Mouse (Mus musculus) lung, postnatal 0 days (tissue): ENCODE results near the gene Tex19.2.

Source experiments
- CTCF ChIP-seq: IDR thresholded peaks from 2 replicates; pipeline ENCODE4 v1.5.1; 2016; ENCODE audit warnings: antibody characterized with exemption, mild to moderate bottlenecking
- EP300 ChIP-seq: IDR thresholded peaks from 2 replicates; pipeline ENCODE4 v1.6.1; 2016; ENCODE audit warnings: antibody characterized with exemption, mild to moderate bottlenecking, control low read depth

GRCm38 (mm10) chr11:121118577-121118976 is at the start of gene Tex19.2:
- no peak for TF ChIP-seq EP300
- no peak for TF ChIP-seq CTCF
